Mouse (Mus musculus): ENCODE data around the gene Msantd3. TPM values are rescaled to one million over a fixed set of nuclear protein-coding genes. Genes with fewer than 3 reads are reported as not detected.
A peak's percentile ranks its signal among the peaks of the same experiment; 100 is the strongest.

Msantd3 gene
- polyA plus RNA-seq, 1 experiment from 2014 or later: 10.9 TPM

- Histone ChIP-seq H3K4me3 (ENCODE audit: low read length) (peak overlapping the region; percentile 74), H3K4me1 (ENCODE audit: control insufficient read depth, insufficient read depth, low read length) (peaks cover 16% of the 10 kb centered on the region), H3K36me3 (ENCODE audit: control insufficient read depth, insufficient read depth, low read length) (no peaks in the 10 kb centered on the region), H3K4me2 (ENCODE audit: low read depth, low read length) (peak overlapping the region; percentile 86), H3K27me3 (replicated peaks; ENCODE audit: control insufficient read depth, insufficient read depth, low read length) (no peaks in the 10 kb centered on the region), H3K9me3 (ENCODE audit: control insufficient read depth, low read length) (no peaks in the 10 kb centered on the region), H3K27ac (ENCODE audit: low read length) (peak overlapping the region; percentile 77), H3K9ac (ENCODE audit: low read depth, low read length) (peak overlapping the region; percentile 92)
- ATAC-seq: peak; percentile 82
- under 1% methylated on average over 48 of the region's 50 CpGs for WGBS
Observed at GRCm38 (mm10) chr4:48540576-48541111, 909 bp downstream of the Msantd3 start.

GRCm38 (mm10) chr4:48541526-48542250, 2.0 kb downstream of the Msantd3 start:
- peak overlapping the region; percentile 37; the same call in 1 of the 2 replicates for H3K27ac ChIP-seq (ENCODE audit: low read length)
- H3K4me1 ChIP-seq (ENCODE audit: control insufficient read depth, insufficient read depth, low read length): peaks cover 20% of the 10 kb centered on the region
- no peaks in the 10 kb centered on the region for H3K36me3 ChIP-seq (ENCODE audit: control insufficient read depth, insufficient read depth, low read length)
- peak overlapping the region; percentile 74 for H3K4me3 ChIP-seq (ENCODE audit: low read length)
- no peaks in the 10 kb centered on the region for H3K27me3 ChIP-seq (replicated peaks; ENCODE audit: control insufficient read depth, insufficient read depth, low read length)
- H3K9ac ChIP-seq (ENCODE audit: low read depth, low read length): peak overlapping the region; percentile 26
- H3K4me2 ChIP-seq (ENCODE audit: low read depth, low read length): peak overlapping the region; percentile 86
- ATAC-seq: no peak
- 17% methylated on average over 15 of the region's 15 CpGs for WGBS
- H3K9me3 ChIP-seq (ENCODE audit: control insufficient read depth, low read length): no peaks in the 10 kb centered on the region

- Histone ChIP-seq H3K36me3 (ENCODE audit: control insufficient read depth, insufficient read depth, low read length) (no peaks in the 10 kb centered on the region), H3K4me1 (ENCODE audit: control insufficient read depth, insufficient read depth, low read length) (peaks cover 20% of the 10 kb centered on the region), H3K9me3 (ENCODE audit: control insufficient read depth, low read length) (no peaks in the 10 kb centered on the region), H3K4me3 (ENCODE audit: low read length) (no peak overlapping the region), H3K4me2 (ENCODE audit: low read depth, low read length) (peak overlapping the region; percentile 86; the same call in 1 of the 2 replicates), H3K27me3 (replicated peaks; ENCODE audit: control insufficient read depth, insufficient read depth, low read length) (no peaks in the 10 kb centered on the region), H3K27ac (ENCODE audit: low read length) (no peak overlapping the region), H3K9ac (ENCODE audit: low read depth, low read length) (no peak overlapping the region)
- WGBS: 33% methylated on average over 5 of the region's 5 CpGs
- no peak for ATAC-seq
Observed at GRCm38 (mm10) chr4:48542351-48542750, 2.6 kb downstream of the Msantd3 start.

- H3K36me3 ChIP-seq (ENCODE audit: control insufficient read depth, insufficient read depth, low read length): no peaks in the 10 kb centered on the region
- no peaks in the 10 kb centered on the region for H3K9me3 ChIP-seq (ENCODE audit: control insufficient read depth, low read length)
- H3K4me1 ChIP-seq (ENCODE audit: control insufficient read depth, insufficient read depth, low read length): peaks cover 20% of the 10 kb centered on the region
- H3K27me3 ChIP-seq (replicated peaks; ENCODE audit: control insufficient read depth, insufficient read depth, low read length): no peaks in the 10 kb centered on the region
- H3K27ac ChIP-seq (ENCODE audit: low read length): no peak overlapping the region
- WGBS: 61% methylated on average over 6 of the region's 6 CpGs
- H3K4me3 ChIP-seq (ENCODE audit: low read length): no peak overlapping the region
- ATAC-seq: no peak
- no peak overlapping the region for H3K4me2 ChIP-seq (ENCODE audit: low read depth, low read length)
- H3K9ac ChIP-seq (ENCODE audit: low read depth, low read length): no peak overlapping the region
Observed at GRCm38 (mm10) chr4:48543071-48543865, 3.5 kb downstream of the Msantd3 start.

- Histone ChIP-seq H3K27me3 (replicated peaks; ENCODE audit: control insufficient read depth, insufficient read depth, low read length) (no peaks in the 10 kb centered on the region), H3K9ac (ENCODE audit: low read depth, low read length) (no peak overlapping the region), H3K27ac (ENCODE audit: low read length) (no peak overlapping the region), H3K4me2 (ENCODE audit: low read depth, low read length) (no peak overlapping the region), H3K36me3 (ENCODE audit: control insufficient read depth, insufficient read depth, low read length) (no peaks in the 10 kb centered on the region), H3K4me3 (ENCODE audit: low read length) (no peak overlapping the region), H3K4me1 (ENCODE audit: control insufficient read depth, insufficient read depth, low read length) (peaks cover 20% of the 10 kb centered on the region), H3K9me3 (ENCODE audit: control insufficient read depth, low read length) (no peaks in the 10 kb centered on the region)
- 82% methylated on average over 8 of the region's 8 CpGs for WGBS
- no peak for ATAC-seq
Observed at GRCm38 (mm10) chr4:48544141-48544540, 4.4 kb downstream of the Msantd3 start.

GRCm38 (mm10) chr4:48545966-48546365, 6.2 kb downstream of the Msantd3 start:
- H3K9me3 ChIP-seq (ENCODE audit: control insufficient read depth, low read length): no peaks in the 10 kb centered on the region
- H3K36me3 ChIP-seq (ENCODE audit: control insufficient read depth, insufficient read depth, low read length): no peaks in the 10 kb centered on the region
- no peak overlapping the region for H3K4me3 ChIP-seq (ENCODE audit: low read length)
- peaks cover 14% of the 10 kb centered on the region for H3K4me1 ChIP-seq (ENCODE audit: control insufficient read depth, insufficient read depth, low read length)
- H3K4me2 ChIP-seq (ENCODE audit: low read depth, low read length): no peak overlapping the region
- no peak for ATAC-seq
- no peaks in the 10 kb centered on the region for H3K27me3 ChIP-seq (replicated peaks; ENCODE audit: control insufficient read depth, insufficient read depth, low read length)
- 50% methylated on average over 12 of the region's 12 CpGs for WGBS
- no peak overlapping the region for H3K27ac ChIP-seq (ENCODE audit: low read length)
- H3K9ac ChIP-seq (ENCODE audit: low read depth, low read length): no peak overlapping the region

GRCm38 (mm10) chr4:48546568-48547496, 7.1 kb downstream of the Msantd3 start:
- Histone ChIP-seq H3K4me1 (ENCODE audit: control insufficient read depth, insufficient read depth, low read length) (peaks cover 10% of the 10 kb centered on the region), H3K9ac (ENCODE audit: low read depth, low read length) (no peak overlapping the region), H3K27ac (ENCODE audit: low read length) (no peak overlapping the region), H3K4me2 (ENCODE audit: low read depth, low read length) (no peak overlapping the region), H3K27me3 (replicated peaks; ENCODE audit: control insufficient read depth, insufficient read depth, low read length) (no peaks in the 10 kb centered on the region), H3K4me3 (ENCODE audit: low read length) (no peak overlapping the region), H3K9me3 (ENCODE audit: control insufficient read depth, low read length) (no peaks in the 10 kb centered on the region), H3K36me3 (ENCODE audit: control insufficient read depth, insufficient read depth, low read length) (no peaks in the 10 kb centered on the region)
- ATAC-seq: no peak
- 72% methylated on average over 9 of the region's 9 CpGs for WGBS

- H3K36me3 ChIP-seq (ENCODE audit: control insufficient read depth, insufficient read depth, low read length): no peaks in the 10 kb centered on the region
- 55% methylated on average over 6 of the region's 6 CpGs for WGBS
- H3K9me3 ChIP-seq (ENCODE audit: control insufficient read depth, low read length): no peaks in the 10 kb centered on the region
- H3K4me2 ChIP-seq (ENCODE audit: low read depth, low read length): no peak overlapping the region
- ATAC-seq: no peak
- H3K4me1 ChIP-seq (ENCODE audit: control insufficient read depth, insufficient read depth, low read length): peaks cover 4% of the 10 kb centered on the region; the same call in 1 of the 2 replicates
- H3K27me3 ChIP-seq (replicated peaks; ENCODE audit: control insufficient read depth, insufficient read depth, low read length): no peaks in the 10 kb centered on the region
- no peak overlapping the region for H3K27ac ChIP-seq (ENCODE audit: low read length)
- H3K4me3 ChIP-seq (ENCODE audit: low read length): no peak overlapping the region
- H3K9ac ChIP-seq (ENCODE audit: low read depth, low read length): no peak overlapping the region
Observed at GRCm38 (mm10) chr4:48548393-48549045, 8.8 kb downstream of the Msantd3 start.

All from intestine, embryonic 16.5 days (tissue).